Mouse (Mus musculus): ENCODE measurements around the gene Sncb.

Sncb gene

DNA sequence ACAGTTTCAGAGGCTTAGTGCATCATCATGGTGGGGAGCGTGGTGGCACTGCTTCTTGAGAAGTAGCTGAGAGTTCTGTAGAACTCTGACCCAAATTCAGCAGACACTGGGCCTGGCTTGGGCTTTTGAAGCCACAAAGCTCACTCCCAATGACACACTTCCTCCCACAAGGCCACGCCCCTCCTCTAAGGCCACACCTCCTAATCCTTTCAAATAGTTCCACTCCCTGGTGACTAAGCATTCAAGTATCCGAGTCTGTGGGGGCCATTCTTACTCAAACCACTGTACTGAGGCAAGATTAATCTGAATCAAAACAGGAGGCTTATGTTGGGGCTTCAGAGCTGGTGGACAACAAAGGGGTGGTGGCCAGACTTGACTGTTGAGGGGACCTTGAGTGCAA, 55.5 kb downstream of the Sncb start:
- in situ Hi-C loops (cut with MboI; ENCODE audit: low pct_unique_long_range_greater_than_20kb in 1 of 2, low sequenced_read_pairs in 2 of 2, unreplicated experiment in 1 of 2), result no loop called here
